Mouse (Mus musculus) heart, adult 11 months (tissue): ENCODE measurements at regions not wholly inside any gene's neighbourhood (a gene's known extent, or its start where the extent isn't known, plus 50 kb on each side); places are given as distances from the start of the nearest gene placed in this dataset.

Experiments used
- DNase-seq: peaks from one replicate; pipeline ENCODE4 v3.0.0; 2022

DNA sequence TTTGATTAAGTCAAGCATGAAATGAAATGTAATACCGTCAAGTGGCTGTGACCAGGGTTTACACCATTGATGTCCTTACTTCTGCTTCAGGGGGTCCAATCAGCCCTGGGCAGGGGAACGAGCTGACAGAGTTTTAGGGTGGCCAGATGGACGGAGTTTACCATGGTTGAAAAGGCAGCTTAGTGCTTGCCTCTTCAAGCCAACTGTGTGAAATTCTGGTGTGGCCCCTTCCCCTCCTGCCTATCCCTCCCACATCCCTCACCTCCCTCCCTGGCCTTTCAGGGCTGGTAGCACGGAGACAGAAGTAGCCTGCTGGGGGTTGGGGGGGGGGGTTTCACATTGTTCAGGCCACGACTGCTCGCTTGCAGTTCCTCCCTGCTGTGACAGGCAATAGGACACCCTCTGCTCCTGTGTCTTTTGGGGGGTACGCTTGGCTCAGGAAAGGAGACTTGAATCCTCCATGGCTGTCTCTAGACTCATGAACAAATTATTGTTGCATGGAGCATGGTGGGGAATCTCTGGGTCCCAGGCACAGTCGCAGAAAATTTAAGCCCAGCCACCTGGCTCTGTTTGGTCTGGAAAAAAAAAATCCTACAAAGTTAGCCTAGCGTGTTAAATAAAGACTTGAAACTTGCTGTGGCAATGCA lies 262.4 kb upstream of the Irx3 start:
- no peak for DNase-seq

DNA sequence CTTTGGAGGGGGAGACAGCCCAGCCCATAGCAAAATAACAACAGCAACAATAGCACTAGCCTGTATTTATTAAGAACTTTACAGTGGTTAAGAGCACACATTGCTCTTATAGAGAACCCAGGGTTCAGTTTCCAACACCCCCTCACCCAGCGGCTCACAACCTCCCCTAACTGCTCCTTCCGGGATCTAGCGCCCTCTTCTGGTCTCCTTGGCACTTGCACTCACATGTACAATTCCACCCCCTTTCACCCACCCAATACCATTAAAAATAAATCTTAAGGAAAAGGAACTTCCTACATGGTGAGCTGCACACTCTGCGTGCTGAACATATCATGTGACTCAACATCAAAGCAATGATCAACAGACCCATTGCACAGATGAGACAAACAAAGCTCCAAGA lies 261.5 kb upstream of the Irx3 start:
- DNase-seq = no peak

DNA sequence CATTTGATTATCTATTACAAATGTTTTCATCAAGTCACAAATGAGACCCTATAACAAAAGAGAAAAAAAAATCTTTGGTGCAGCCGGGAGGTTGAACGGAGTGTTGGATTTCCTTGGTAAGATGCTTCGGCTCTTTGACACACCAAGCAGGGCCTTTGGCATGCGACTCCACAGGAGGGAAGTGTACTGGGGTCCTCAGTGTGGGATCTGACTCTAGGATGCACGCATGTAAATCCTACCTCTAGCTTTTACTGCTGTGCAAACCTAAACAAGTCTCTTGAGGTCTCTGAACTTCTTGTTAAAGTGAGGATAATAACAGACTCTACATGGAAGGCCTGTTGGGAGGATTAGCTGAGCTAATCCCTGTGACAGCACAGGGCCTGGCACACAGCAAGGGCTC lies 257.6 kb upstream of the Irx3 start:
- DNase-seq = no peak

DNA sequence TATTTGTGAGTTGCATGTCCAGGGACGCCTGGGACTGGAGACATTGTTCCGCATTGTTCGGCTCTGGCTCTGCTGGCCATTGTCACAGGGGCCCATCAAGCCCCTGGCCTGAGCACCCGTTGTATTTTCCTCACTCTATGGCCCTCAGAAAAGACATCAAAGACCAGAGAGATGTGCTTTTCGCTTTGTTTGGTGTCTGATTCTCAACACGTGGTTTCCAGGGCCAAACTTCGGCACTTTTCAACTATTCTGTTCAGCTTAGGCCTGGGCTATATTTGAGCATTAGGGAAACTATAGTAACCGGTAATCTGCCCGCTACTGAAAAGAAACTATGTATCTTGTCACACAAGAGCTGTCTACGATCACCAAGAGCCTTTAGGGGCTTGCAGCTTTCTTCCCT lies 257.1 kb upstream of the Irx3 start:
- no peak for DNase-seq

DNA sequence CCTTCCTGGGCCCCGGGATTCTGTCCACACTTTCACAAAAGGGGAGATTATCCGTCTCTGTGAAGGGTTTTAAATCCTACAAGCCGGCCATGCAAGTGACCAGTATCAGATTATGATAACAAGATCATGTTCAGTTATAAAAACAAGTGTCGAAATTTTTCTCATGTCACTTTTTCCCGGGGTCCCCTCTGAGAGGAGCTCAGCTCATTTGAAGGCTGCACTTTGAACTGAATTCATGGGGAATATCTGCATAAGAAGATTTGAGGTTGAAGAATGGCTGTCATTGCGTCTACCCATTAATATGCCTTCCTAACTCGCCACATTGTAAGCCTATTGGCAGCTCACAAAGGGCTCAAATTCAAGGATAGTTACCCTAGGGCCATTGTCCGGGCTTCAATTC lies 256.0 kb upstream of the Irx3 start:
- no peak for DNase-seq

DNA sequence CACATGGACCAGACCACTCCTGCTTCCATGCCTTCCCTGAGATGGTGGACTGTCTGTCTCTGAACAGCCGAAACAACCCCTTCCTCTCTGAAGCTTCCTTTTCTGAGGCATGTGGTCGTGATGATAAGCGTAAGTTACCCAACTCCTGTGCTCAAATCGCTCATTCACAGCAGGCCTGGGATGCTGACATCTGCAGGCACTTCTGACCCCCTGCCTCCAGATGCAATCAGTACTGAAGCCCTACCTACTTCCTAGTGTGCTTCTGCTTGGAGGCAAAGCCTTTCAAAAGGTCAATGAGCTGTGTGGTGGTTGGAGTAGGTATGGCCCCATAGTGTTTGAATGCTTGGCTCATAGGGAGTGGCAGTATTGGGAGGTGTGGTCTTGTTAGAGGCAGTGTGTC lies 253.7 kb upstream of the Irx3 start:
- DNase-seq = no peak

DNA sequence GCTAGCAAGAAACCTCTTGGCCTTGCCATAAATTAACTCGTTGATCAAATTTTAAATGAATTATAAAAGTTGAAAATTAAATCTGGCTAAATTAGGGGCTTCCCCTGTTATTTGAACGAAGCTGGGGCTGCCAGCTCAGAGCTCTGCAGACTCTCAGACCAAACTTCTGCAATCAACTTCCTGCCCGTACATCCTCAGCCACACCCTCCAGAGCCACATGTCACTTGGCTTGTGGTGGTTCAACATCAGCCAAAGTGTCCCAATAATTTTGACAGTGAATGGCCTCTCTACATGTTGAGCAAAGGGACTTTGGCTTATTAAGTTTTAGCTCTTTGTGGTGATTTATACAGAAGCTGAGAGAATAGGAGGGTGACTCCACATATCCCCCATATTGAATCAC lies 242.8 kb upstream of the Irx3 start:
- DNase-seq = no peak

DNA sequence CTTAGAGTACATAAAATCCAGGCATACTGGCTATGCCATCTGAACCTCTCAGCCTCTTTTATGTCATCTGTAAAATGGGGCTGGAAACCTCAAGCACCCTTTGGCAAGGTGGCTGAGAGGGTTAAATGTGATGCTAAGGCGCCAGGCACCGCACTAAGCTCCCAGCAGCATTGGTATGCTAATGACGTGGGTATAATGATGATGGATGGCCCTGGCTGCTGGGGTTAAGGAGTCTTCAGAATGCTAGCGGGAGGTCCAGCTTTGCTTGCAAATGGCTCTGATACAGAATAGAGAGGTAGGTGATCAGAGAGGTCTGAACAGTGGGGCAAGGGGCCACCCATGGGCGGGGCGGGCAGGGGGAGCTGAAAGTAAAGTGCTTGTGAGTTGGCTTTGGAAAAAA lies 241.1 kb upstream of the Irx3 start:
- no peak for DNase-seq

DNA sequence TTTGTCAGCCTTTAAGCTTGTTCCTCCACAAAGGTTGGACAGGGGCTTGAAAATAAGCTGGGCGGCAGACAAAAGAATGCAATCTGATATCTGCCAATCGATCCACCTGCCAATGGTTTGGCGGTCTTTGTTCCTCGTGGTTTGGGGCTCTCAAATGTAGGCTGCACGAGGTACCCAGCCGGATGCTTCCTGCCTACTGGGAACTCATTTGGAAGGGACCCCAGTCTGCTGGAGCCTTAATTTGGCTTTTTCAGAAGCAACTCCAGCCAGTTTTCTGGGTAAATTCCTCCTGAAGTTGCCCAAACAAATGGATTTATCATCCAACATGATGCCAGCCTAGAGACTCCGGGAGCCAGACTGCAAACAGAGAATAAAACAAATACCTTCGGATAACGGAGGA lies 228.1 kb upstream of the Irx3 start:
- DNase-seq = no peak

DNA sequence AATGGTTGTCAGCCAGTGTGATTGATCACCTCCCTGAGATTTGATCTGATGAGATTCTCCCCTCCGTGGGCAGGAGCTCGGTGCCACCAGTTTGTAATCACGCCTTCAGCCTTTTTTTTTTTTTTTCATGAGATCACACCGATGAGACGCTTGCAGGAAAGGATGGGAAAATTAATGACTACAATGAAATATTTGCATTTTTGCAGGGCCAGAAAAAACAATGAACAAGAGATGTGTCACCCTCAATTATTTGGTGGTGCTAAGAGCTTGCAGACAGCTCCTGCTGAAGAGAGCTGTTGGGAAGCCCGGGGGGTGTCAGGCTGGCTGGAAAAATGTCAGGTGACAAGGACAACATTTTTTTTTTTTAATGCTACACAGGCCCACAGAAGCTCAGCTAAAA lies 227.6 kb upstream of the Irx3 start:
- DNase-seq = no peak

DNA sequence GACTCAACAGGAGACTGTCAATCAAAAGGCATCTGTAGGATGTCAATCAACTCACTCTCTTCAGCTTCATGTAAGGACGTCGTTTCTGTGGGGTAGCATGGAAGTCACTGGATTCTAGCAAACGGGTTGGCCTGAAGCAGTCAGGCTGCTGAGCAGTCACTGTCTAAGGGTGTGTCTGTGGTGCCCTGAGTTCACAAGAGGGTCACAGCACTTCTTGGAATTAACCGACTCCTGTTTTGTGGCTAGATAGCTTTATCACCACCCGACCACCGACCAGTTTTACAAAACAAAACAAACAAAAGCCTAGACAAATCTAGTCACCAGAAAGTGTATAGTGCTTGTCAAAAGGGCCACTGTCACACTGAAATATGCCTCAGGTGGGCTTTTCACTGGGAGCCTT lies 226.4 kb upstream of the Irx3 start:
- no peak for DNase-seq

DNA sequence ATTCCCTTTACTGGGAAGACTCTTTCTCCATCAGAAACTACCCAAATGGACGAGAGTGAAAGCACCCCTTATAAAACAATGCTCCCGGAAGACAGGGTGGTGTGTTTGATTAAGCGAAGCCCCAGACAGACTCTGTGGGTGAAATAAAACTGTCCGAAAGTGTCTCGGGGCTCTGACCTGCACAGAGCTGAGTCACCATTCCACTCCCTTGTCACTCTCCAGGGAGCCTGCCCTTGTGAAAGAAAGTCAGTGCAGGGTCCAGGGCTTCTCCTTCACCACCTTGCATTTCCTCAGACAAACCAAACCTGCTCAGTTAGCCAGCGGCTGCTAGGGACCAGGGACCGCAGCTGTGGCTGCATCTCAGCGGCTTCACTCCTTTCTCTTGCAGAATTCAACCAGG lies 222.3 kb upstream of the Irx3 start:
- DNase-seq = no peak

DNA sequence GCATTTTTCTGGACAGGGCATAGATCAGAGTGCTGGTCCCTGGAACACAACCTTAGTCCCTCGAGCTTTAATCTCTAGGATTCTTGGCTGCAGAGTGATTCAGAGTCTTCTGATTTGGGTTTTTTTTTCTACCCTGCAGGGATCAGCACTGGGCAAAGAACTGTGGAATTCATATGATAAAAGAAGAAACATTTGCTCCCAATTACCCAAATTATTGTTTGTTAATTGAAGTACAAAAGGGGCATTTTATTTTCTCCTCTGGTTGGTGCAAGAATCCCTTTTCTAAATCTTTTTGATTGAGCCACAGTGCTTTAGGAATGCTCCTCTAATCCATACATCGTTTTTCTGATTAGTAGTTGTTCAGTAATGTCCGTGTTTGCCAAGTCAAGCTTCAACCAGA lies 219.7 kb upstream of the Irx3 start:
- no peak for DNase-seq

DNA sequence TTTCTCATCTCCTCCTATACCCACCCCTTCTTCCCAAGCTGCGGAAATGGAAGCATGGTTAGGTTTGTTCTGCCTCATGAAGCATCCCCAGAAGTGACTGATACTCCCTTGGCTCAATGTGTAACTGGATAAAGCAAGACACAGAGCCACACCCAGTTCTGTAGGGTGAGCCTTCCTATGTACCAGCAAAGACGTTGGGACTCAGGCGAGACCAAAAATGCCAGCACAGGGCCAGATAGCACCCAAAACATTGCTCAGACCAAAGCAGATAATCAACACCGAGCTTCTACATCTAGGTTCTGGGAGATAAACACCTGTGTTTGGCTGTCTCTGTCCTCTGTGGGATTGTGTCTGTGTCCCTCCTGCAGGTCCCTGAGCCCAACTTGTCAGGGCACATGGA lies 212.8 kb upstream of the Irx3 start:
- DNase-seq = no peak

DNA sequence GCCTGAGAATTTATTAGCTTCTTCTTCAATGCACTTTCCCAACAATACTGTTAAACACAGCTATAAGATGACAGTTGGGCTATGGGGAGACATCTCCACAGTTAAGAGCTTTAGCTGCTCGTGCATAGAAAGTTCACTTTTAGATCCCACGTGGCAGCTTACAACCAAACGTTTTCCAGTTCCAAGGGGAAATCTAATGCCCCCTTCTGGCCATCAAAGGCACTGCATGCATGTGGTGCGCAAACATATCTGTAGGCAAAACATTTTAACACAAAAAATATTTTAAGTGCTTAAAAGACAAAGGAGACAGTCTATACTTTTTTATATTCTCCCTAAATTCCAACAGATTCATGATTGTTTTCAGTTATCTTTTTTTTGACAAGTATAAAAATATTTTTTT lies 211.3 kb upstream of the Irx3 start:
- DNase-seq = no peak

DNA sequence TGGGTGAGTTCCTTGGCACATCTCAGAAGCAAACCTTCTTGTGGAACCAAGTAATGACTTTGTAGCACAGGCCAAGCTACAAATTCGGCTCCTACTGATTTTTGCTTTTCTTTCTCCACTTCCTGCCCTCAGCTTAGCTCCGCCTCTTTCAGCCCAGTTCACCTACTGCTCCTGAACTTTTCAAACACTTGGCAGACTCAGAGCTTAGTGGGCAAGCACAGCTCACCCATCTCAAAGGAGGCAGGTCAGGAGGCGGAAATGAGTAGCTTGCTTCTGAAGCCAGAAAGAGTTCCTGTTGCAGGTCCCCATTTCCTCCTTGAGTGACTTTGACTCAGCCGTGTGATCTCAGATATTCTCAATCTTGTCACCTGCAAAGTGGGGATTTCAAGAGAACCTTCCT lies 208.5 kb upstream of the Irx3 start:
- peak; percentile 93 for DNase-seq

DNA sequence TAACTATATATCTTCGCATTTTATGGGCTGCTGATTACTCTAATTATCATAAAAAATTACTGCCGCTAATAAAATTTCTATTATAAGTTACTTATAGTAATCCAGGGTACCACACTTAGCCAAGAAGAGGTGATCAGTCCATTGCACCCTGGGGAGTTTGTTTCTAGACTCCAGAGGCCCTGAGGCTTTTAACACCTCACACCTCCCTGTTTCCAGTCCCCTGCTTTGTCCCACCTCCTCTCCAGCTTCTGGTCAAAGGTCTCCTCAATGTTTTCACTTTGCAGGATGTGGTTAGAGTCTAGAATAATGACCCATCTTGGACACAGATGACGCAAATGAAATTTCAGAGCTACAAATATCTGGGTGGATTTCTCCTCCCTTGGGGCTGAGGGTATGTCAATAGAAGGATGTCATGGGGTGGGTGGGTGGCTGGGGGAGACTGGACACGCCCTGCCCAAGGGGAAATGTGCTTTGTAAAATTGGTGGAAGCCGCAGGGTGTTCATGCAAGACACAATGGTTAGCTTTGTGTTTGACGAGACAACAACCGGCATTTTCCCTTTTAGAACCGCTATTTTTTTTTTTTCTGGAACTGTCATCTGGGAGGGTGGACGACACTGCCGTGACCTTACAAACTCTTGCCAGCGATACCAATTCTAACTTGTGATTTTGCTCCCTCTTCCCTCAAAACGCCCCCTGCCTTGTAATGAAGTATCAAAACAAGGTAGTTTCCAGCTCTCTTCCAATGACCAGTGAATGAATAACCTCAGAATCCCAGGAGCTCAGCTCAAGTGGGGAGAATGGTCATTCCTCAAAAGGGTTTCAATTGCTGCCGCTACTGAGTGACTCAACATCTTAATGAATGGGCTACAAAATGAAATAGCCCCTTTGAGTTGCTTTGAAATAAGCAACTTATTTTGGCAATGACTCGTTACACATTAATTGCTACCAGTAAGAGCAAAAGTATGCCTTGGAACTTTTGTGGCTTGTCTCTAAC lies 207.0 kb upstream of the Irx3 start:
- peak; percentile 97 for DNase-seq

DNA sequence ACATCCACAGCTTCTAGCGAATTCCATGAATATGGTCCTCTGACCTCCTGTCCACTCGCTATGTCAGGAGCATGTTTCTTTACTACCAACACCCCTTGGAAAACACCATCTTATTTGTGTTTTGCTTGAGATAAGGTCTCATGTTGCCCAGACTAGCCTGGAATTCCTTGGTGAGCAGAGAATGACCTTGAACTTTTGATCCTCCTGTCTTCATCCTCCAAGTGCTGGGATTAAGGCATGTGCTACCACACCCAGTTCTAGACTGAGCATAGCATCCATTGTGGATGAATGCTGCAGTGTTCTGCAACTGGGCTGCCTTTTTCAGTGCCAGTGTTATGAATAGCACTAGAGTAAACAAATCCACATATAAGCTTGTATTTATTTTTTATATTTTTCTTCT lies 203.2 kb upstream of the Irx3 start:
- DNase-seq = no peak

DNA sequence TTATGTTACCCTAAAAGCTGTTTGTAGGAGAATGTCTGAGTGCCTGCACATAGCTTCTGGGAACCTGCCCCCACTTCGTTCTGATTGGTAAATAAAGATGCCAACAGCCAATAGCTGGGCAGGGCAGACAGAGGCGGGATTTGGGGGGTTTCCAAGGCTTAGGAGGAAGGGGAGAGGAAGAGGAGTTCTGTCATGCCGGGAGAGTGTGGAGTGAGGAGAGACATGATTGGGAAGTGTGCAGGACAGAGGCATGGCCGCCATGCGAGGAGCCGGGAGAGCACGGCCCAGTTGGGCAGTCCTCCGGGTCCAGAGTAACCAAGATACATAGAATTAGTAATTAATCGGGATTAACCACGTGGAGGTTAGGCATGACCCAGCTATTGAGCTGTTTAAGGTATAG lies 202.7 kb upstream of the Irx3 start:
- no peak for DNase-seq

DNA sequence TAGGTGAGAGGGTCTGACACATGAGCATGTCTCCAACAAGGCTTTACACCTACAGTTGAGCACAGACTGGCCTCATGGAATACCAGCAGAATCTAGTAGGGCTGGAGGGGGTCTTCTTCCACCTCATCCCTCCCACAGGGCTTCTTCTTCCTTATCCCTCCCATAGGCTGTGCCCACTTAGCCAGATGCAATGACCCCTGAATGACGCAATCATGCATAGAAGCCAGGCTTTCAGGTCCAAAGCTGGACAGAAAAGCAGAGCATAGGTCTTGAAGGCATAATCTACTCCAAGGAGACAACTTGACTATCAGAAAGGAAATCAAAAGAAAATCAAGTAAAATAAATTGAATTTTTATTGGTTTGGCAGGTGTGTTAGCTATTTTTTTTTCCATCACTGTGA lies 198.5 kb upstream of the Irx3 start:
- DNase-seq = no peak

DNA sequence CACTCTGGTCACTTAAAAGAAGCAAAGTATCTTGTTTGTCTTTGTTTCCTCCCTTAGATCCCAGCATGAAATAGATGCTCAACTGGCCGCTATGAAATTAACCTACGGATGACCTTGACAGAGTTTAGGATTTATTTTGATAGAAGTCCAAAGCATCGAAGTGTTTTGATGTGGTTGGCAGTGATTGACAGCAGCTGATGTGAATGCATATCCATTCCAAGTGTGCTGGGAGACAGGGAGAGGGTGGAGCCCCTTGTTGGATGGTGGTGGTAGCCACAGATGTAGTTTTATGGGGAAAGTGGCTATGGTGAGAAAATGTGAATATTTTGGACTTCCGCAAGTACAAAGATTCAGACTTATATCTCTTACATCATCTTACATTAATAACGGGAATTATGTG lies 197.8 kb upstream of the Irx3 start:
- DNase-seq = no peak

DNA sequence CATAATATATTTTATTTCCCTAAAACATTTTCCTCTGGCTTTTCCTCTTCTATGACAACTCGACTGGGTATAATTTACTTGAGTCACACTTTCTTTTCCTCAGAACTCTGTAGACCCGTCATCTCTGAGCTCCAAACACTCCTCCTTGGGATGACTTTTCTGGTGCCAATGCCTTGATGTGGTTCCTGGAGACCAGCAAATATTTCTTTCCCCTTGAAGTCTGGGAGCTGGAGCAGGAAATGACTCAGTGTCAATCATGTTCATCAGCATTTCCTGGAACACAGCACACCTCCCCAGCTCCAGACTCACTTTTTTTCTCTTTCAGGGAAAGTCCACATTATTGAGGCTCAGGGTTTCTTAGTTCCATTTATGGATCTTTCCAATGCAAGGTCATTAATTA lies 197.3 kb upstream of the Irx3 start:
- DNase-seq = no peak

DNA sequence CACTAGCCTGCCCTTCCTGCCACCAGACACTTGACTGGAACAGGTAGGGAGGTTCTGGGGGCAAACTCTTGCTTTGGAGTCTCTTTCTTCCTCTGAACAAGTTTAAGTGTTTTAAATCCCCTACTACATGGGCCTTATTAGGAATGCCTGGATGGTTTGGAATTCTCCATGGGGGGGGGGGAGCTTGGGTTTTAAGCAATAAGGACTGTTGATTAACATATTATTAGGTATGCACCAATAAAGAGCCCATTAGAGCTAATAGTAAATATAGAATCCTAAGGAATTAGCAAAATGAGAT lies 196.0 kb upstream of the Irx3 start:
- DNase-seq = no peak

DNA sequence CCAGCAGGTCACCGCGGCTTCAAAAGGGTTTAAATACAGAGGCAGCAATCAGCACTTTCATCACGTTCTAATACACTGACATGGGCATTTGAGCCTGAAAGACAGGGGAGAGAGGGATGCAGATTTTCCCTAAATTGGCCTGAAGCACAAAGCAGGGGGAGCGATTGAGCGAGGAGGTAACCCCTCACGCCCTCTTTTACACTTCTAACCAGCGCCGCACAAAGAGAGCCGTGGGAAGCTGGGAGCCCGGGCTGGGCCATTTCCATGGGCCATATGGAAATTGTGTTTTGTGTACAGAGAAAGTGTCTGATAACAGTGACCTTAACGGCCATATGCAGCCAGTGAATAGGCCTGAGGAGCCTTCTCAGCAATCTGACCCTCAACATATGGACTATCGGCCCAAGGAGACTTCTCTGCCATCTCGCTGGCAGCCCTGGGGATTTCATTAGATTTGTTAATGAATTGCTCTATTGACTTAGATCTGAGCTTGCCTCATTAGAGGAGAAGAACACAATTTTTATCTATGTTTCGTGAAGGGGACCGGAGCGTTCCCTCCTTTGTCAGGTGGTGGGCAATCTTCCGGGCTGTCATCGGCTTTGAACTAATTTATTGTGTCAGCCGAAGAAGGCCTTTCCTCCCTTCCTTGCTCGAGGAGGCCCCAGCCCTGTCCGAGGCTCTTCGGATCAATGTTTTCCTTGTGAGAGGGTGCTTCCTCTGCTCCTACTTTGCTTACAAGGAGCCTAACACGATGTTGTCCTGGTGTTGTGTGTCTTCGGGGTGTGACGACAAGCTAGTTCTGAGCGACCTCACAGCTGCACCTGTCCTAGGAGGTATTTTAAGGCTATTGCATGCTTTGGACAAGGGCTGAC lies 195.4 kb upstream of the Irx3 start:
- DNase-seq = peak; percentile 65
